Mouse (Mus musculus) limb, embryonic 11.5 days (tissue): ENCODE results near the gene Clec12b. TPM values are rescaled to one million over a fixed set of nuclear protein-coding genes. Genes with fewer than 3 reads are reported as not detected.

ENCODE experiments used
- ATAC-seq: fragments of 200-750 bp; cut with Nextera tagmentation; 2 replicates; pipeline ENCODE4 v1.8.0; 2017; ENCODE audit warnings: low read depth; ENCODE audit not compliant: insufficient number of reproducible peaks, low FRiP score, low TSS enrichment
- DNase-seq: peaks from one replicate; pipeline ENCODE4 v3.0.0-alpha.2; 2015; ENCODE audit warnings: low spot score
- H3K27ac ChIP-seq: fragments of 300-500 bp; sonication (generic); replicated peaks from 2 replicates; pipeline ENCODE4 v1.5.1; 2014; ENCODE audit warnings: low read depth, mild to moderate bottlenecking, low read length
- H3K27me3 ChIP-seq: fragments of 300-500 bp; sonication (generic); 2 replicates; pipeline ENCODE4 v1.6.1; 2014; ENCODE audit warnings: mild to moderate bottlenecking, low read length, mixed read lengths; ENCODE audit not compliant: control insufficient read depth, insufficient read depth
- H3K36me3 ChIP-seq: fragments of 300-500 bp; sonication (generic); 2 replicates; pipeline ENCODE4 v1.6.1; 2014; ENCODE audit warnings: mild to moderate bottlenecking, low read length, moderate library complexity, mixed read lengths; ENCODE audit not compliant: control insufficient read depth, insufficient read depth
- H3K4me1 ChIP-seq: fragments of 300-500 bp; sonication (generic); 2 replicates; pipeline ENCODE4 v1.6.1; 2014; ENCODE audit warnings: low read length, mixed read lengths; ENCODE audit not compliant: control insufficient read depth, insufficient read depth
- H3K4me2 ChIP-seq: fragments of 300-500 bp; sonication (generic); 2 replicates; pipeline ENCODE4 v1.6.1; 2014; ENCODE audit warnings: low read depth, mild to moderate bottlenecking, moderate library complexity; ENCODE audit not compliant: severe bottlenecking
- H3K4me3 ChIP-seq: fragments of 300-500 bp; sonication (generic); 2 replicates; pipeline ENCODE4 v1.5.1; 2014; ENCODE audit warnings: low read depth, low read length
- H3K9ac ChIP-seq: fragments of 300-500 bp; sonication (generic); 2 replicates; pipeline ENCODE4 v1.6.1; 2014; ENCODE audit warnings: mild to moderate bottlenecking, low read length
- H3K9me3 ChIP-seq: fragments of 300-500 bp; sonication (generic); 2 replicates; pipeline ENCODE4 v1.6.1; 2016; ENCODE audit warnings: low read length; ENCODE audit not compliant: control insufficient read depth
- WGBS: fragments of 180-500 bp; shearing (Covaris S2); extraction: QIAGEN DNeasy Blood & Tissue Kit; methylation state at CpG from one replicate; pipeline ENCODE4 v1.1.7; 2014; 5-methylcytosine and 5-hydroxymethylcytosine counted together
- polyA plus RNA-seq: library from polyadenylated mRNA; unstranded; fragments of >200 nt; fragmentation: Nextera tagmentation; extraction: Ambion mirVana; gene quantifications from 2 replicates; pipeline ENCODE4 v1.2.1, GENCODE M21; 2014

The Clec12b gene
- polyA plus RNA-seq, 1 experiment from 2014 or later = not detected

DNA sequence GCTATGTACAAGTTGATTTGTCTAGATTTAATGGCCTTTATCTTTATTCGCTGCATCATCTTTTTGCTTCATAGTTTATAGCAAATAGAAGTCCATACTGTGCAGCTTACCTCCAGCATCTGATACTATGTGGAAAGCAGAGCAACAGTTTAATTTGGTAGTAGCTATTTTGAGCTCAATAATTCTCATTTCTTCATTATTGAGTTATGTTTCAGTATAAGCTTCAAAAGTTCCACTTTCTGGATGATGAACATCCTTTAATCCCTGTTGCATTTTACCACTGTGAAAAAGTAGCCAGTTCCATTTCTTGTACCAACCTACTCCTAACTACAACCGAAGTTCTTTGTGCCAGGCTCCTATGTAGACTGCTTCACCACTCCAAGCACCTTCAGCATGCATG is 22.9 kb upstream of the Clec12b start, which contains the start of gene Clec9a:
TSS of gene Clec9a (plus strand) at position 301 of the 400 bp plus-strand sequence.
- no peak within 1 kb of the TSS for H3K9ac ChIP-seq
- no peaks in the 10 kb centered on the region for H3K36me3 ChIP-seq
- no peak within 1 kb of the TSS for H3K4me2 ChIP-seq
- no peaks in the 10 kb centered on the region for H3K27me3 ChIP-seq
- no peak within 1 kb of the TSS for H3K4me3 ChIP-seq
- no peaks in the 10 kb centered on the region for H3K9me3 ChIP-seq
- ATAC-seq (no peak), DNase-seq (no peak)
- H3K4me1 ChIP-seq = no peaks in the 10 kb centered on the region
- no peak within 1 kb of the TSS for H3K27ac ChIP-seq
- WGBS = 88% methylated on average over 2 of the region's 2 CpGs

- no peak overlapping the region for H3K27ac ChIP-seq
- no peaks in the 10 kb centered on the region for H3K36me3 ChIP-seq
- ATAC-seq = no peak
- no peak overlapping the region for H3K4me3 ChIP-seq
- H3K4me2 ChIP-seq = no peak overlapping the region
- no peaks in the 10 kb centered on the region for H3K4me1 ChIP-seq
- H3K27me3 ChIP-seq = no peaks in the 10 kb centered on the region
- no peak for DNase-seq
- H3K9ac ChIP-seq = no peak overlapping the region
- WGBS = 56% methylated on average over 2 of the region's 2 CpGs
- H3K9me3 ChIP-seq = no peaks in the 10 kb centered on the region
These were observed 21.6 kb upstream of the Clec12b start for GRCm38 (mm10) chr6:129407324-129407723.

GRCm38 (mm10) chr6:129405999-129406398 is 20.3 kb upstream of the Clec12b start:
- no peaks in the 10 kb centered on the region for H3K27me3 ChIP-seq

DNA sequence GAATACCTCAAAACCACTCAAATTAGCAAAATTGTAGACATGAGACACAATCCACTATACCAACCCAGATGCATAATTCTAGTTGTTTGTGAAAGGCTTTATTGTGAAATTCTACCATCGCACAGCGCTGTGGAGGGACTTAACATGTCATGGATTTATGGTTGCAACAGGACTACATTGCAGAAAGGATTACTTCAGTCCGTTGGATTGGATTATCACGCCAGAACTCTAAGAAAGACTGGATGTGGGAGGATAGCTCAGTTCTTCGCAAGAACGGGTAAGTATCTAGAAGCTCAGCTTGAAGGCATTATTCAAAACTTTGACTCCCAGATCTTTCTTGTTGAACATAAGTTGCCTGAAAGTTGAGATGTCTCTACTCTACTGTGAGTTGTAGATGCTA is 17.7 kb upstream of the Clec12b start:
- H3K27ac ChIP-seq = no peak overlapping the region
- DNase-seq = no peak
- no peak overlapping the region for H3K4me2 ChIP-seq
- H3K4me3 ChIP-seq = no peak overlapping the region
- no peaks in the 10 kb centered on the region for H3K27me3 ChIP-seq
- no peaks in the 10 kb centered on the region for H3K36me3 ChIP-seq
- no peaks in the 10 kb centered on the region for H3K9me3 ChIP-seq
- no peaks in the 10 kb centered on the region for H3K4me1 ChIP-seq
- WGBS = 90% methylated on average over 6 of the region's 6 CpGs
- H3K9ac ChIP-seq = no peak overlapping the region
- ATAC-seq = no peak

More at GRCm38 (mm10) chr6:129405999-129406398, 20.3 kb upstream of the Clec12b start:
- H3K27ac ChIP-seq = no peak overlapping the region
- H3K4me2 ChIP-seq = no peak overlapping the region
- no peaks in the 10 kb centered on the region for H3K4me1 ChIP-seq
- no peak overlapping the region for H3K9ac ChIP-seq
- H3K36me3 ChIP-seq = no peaks in the 10 kb centered on the region
- ATAC-seq (no peak), DNase-seq (no peak)
- H3K4me3 ChIP-seq = no peak overlapping the region
- H3K9me3 ChIP-seq = no peaks in the 10 kb centered on the region

DNA sequence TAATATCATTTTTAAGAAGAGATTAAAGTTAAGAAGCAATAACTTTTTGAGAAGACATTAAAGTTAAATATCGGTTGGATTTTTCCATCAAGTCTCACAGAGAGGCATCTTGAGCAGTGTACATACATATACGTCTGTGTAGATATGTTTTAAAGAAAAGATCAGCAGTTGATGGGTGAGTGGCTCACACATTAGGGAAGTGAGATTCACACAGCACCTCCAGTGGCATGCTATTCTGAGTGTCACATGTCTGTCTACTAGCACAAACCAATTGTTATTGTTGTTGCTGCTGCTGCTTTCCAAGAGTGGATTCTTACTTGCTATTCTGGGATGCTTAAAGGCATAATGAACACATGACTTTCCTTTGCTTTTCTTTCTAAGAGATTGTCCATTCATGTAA is 16.7 kb upstream of the Clec12b start:
- WGBS = 83% methylated on average over 2 of the region's 2 CpGs
- no peak overlapping the region for H3K27ac ChIP-seq
- no peaks in the 10 kb centered on the region for H3K4me1 ChIP-seq
- no peak overlapping the region for H3K9ac ChIP-seq
- no peaks in the 10 kb centered on the region for H3K27me3 ChIP-seq
- H3K9me3 ChIP-seq = no peaks in the 10 kb centered on the region
- no peaks in the 10 kb centered on the region for H3K36me3 ChIP-seq
- ATAC-seq (no peak), DNase-seq (no peak)
- H3K4me2 ChIP-seq = no peak overlapping the region
- H3K4me3 ChIP-seq = no peak overlapping the region

GRCm38 (mm10) chr6:129399945-129400344 is 14.3 kb upstream of the Clec12b start:
- Histone ChIP-seq H3K36me3 (no peaks in the 10 kb centered on the region), H3K9me3 (no peaks in the 10 kb centered on the region), H3K4me1 (no peaks in the 10 kb centered on the region), H3K27ac (no peak overlapping the region), H3K27me3 (no peaks in the 10 kb centered on the region), H3K4me2 (no peak overlapping the region), H3K9ac (no peak overlapping the region), H3K4me3 (no peak overlapping the region)
- DNase-seq = no peak
- no peak for ATAC-seq
- 73% methylated on average over 6 of the region's 6 CpGs for WGBS

GRCm38 (mm10) chr6:129396997-129397396 is 11.3 kb upstream of the Clec12b start, which contains the start of gene Clec1b:
Clec1b (plus strand) TSS chr6:129397297.
- Histone ChIP-seq H3K9me3 (no peaks in the 10 kb centered on the region), H3K4me3 (no peak within 1 kb of the TSS), H3K4me1 (no peaks in the 10 kb centered on the region), H3K27me3 (no peaks in the 10 kb centered on the region), H3K36me3 (no peaks in the 10 kb centered on the region), H3K27ac (no peak within 1 kb of the TSS), H3K9ac (no peak within 1 kb of the TSS), H3K4me2 (no peak within 1 kb of the TSS)
- ATAC-seq (no peak), DNase-seq (no peak)
- WGBS = 87% methylated on average over 8 of the region's 8 CpGs

GRCm38 (mm10) chr6:129393732-129394131 is 8.1 kb upstream of the Clec12b start:
- no peaks in the 10 kb centered on the region for H3K36me3 ChIP-seq
- DNase-seq = no peak
- H3K4me1 ChIP-seq = no peaks in the 10 kb centered on the region
- no peak overlapping the region for H3K4me3 ChIP-seq
- WGBS = 77% methylated on average over 6 of the region's 6 CpGs
- H3K9ac ChIP-seq = no peak overlapping the region
- H3K27me3 ChIP-seq = no peaks in the 10 kb centered on the region
- no peaks in the 10 kb centered on the region for H3K9me3 ChIP-seq
- no peak overlapping the region for H3K27ac ChIP-seq
- no peak overlapping the region for H3K4me2 ChIP-seq
- ATAC-seq = no peak

- H3K9ac ChIP-seq = no peak overlapping the region
- DNase-seq (no peak), ATAC-seq (no peak)
- H3K4me2 ChIP-seq = no peak overlapping the region
- H3K4me3 ChIP-seq = no peak overlapping the region
- no peaks in the 10 kb centered on the region for H3K27me3 ChIP-seq
- H3K4me1 ChIP-seq = no peaks in the 10 kb centered on the region
- H3K36me3 ChIP-seq = no peaks in the 10 kb centered on the region
- no peaks in the 10 kb centered on the region for H3K9me3 ChIP-seq
- no peak overlapping the region for H3K27ac ChIP-seq
- 35% methylated on average over 2 of the region's 2 CpGs for whole genome bisulfite sequencing
These were observed 7.5 kb upstream of the Clec12b start for GRCm38 (mm10) chr6:129393087-129393720.
